Mouse (Mus musculus) kidney, embryonic 14.5 days (tissue): ENCODE data around the gene Dmxl2. TPM values are rescaled to one million over a fixed set of nuclear protein-coding genes. Genes with fewer than 3 reads are reported as not detected.

ENCODE experiments used
- ATAC-seq: fragments of 200-750 bp; cut with Nextera tagmentation; 2 replicates; pipeline ENCODE4 v1.8.0; 2017; ENCODE audit warnings: moderate number of reproducible peaks, mild to moderate bottlenecking, moderate TSS enrichment, moderate library complexity; ENCODE audit not compliant: low FRiP score, low TSS enrichment
- H3K27ac ChIP-seq: fragments of 300-500 bp; sonication (generic); 2 replicates; pipeline ENCODE4 v1.5.1; 2014; ENCODE audit warnings: low read depth, mild to moderate bottlenecking, low read length, moderate library complexity, mixed read lengths
- H3K27me3 ChIP-seq: fragments of 300-500 bp; sonication (generic); 2 replicates; pipeline ENCODE4 v1.6.1; 2014; ENCODE audit warnings: mild to moderate bottlenecking, low read length; ENCODE audit not compliant: control insufficient read depth, insufficient read depth
- H3K36me3 ChIP-seq: fragments of 300-500 bp; sonication (generic); 2 replicates; pipeline ENCODE4 v1.6.1; 2014; ENCODE audit warnings: low read length, mixed read lengths; ENCODE audit not compliant: control insufficient read depth, insufficient read depth
- H3K4me1 ChIP-seq: fragments of 300-500 bp; sonication (generic); 2 replicates; pipeline ENCODE4 v1.6.1; 2014; ENCODE audit warnings: low read length, mixed read lengths; ENCODE audit not compliant: control insufficient read depth, insufficient read depth
- H3K4me2 ChIP-seq: fragments of 300-500 bp; sonication (generic); replicated peaks from 2 replicates; pipeline ENCODE4 v1.6.1; 2014; ENCODE audit warnings: low read depth, mild to moderate bottlenecking, low read length
- H3K4me3 ChIP-seq: fragments of 300-500 bp; sonication (generic); 2 replicates; pipeline ENCODE4 v1.5.1; 2014; ENCODE audit warnings: mild to moderate bottlenecking, low read length
- H3K9ac ChIP-seq: fragments of 300-500 bp; sonication (generic); 2 replicates; pipeline ENCODE4 v1.6.1; 2014; ENCODE audit warnings: low read depth, mild to moderate bottlenecking, low read length, moderate library complexity
- H3K9me3 ChIP-seq: fragments of 300-500 bp; sonication (generic); 2 replicates; pipeline ENCODE4 v1.6.1; 2016; ENCODE audit warnings: low read length; ENCODE audit not compliant: control insufficient read depth
- WGBS: fragments of 180-500 bp; shearing (Covaris S2); extraction: QIAGEN DNeasy Blood & Tissue Kit; methylation state at CpG from one replicate; pipeline ENCODE4 v1.1.7; 2014; 5-methylcytosine and 5-hydroxymethylcytosine counted together
- polyA plus RNA-seq: library from polyadenylated mRNA; unstranded; fragments of >200 nt; fragmentation: Nextera tagmentation; extraction: Ambion mirVana; gene quantifications from 2 replicates; pipeline ENCODE4 v1.2.1, GENCODE M21; 2014

The Dmxl2 gene
- polyA plus RNA-seq, 1 experiment from 2014 or later = 9.1 TPM

DNA sequence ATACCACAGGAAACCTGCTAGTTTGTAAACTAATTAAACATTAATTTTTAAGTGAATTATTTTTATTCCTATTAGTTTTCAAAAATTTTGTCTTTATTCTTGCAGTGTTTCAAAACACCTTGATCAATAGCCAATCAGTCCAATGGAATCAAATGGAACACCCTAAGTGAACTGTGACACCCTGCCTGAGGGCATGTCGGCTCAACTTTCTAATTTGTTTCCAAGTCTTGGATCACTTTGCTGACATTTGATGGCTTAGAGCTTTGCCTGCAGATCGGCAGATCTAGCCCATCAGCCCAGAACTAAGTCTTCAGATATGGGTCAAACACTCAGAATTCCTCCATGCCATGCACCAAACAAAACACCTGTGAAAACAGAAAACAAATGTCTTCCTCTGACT lies 14.6 kb upstream of the Dmxl2 start:
- ATAC-seq = no peak
- H3K9me3 ChIP-seq = no peaks in the 10 kb centered on the region
- no peak overlapping the region for H3K9ac ChIP-seq
- no peak overlapping the region for H3K4me3 ChIP-seq
- H3K36me3 ChIP-seq = no peaks in the 10 kb centered on the region
- no peaks in the 10 kb centered on the region for H3K4me1 ChIP-seq
- no peak overlapping the region for H3K27ac ChIP-seq
- H3K4me2 ChIP-seq = no peak overlapping the region
- 72% methylated on average over 2 of the region's 2 CpGs for WGBS
- no peaks in the 10 kb centered on the region for H3K27me3 ChIP-seq

GRCm38 (mm10) chr9:54502873-54503272 lies 1.4 kb upstream of the Dmxl2 start:
- Histone ChIP-seq H3K4me3 (peak overlapping the region; percentile 53; the same call in 1 of the 2 replicates), H3K9ac (no peak overlapping the region), H3K4me1 (no peaks in the 10 kb centered on the region), H3K9me3 (no peaks in the 10 kb centered on the region), H3K36me3 (no peaks in the 10 kb centered on the region), H3K4me2 (peak overlapping the region; percentile 83), H3K27me3 (peaks cover 11% of the 10 kb centered on the region), H3K27ac (no peak overlapping the region)
- ATAC-seq = no peak
- 6% methylated on average over 12 of the region's 12 CpGs for WGBS

GRCm38 (mm10) chr9:54502111-54502495 lies 677 bp upstream of the Dmxl2 start:
- 3% methylated on average over 13 of the region's 13 CpGs for WGBS
- Histone ChIP-seq H3K9me3 (no peaks in the 10 kb centered on the region), H3K36me3 (no peaks in the 10 kb centered on the region), H3K4me3 (peak overlapping the region; percentile 53), H3K4me2 (peak overlapping the region; percentile 83), H3K4me1 (no peaks in the 10 kb centered on the region), H3K27ac (no peak overlapping the region), H3K9ac (peak overlapping the region; percentile 53), H3K27me3 (peaks cover 11% of the 10 kb centered on the region)
- 0 out of 2 replicates have a peak, but pooled peaks have one; percentile 9 for ATAC-seq

DNA sequence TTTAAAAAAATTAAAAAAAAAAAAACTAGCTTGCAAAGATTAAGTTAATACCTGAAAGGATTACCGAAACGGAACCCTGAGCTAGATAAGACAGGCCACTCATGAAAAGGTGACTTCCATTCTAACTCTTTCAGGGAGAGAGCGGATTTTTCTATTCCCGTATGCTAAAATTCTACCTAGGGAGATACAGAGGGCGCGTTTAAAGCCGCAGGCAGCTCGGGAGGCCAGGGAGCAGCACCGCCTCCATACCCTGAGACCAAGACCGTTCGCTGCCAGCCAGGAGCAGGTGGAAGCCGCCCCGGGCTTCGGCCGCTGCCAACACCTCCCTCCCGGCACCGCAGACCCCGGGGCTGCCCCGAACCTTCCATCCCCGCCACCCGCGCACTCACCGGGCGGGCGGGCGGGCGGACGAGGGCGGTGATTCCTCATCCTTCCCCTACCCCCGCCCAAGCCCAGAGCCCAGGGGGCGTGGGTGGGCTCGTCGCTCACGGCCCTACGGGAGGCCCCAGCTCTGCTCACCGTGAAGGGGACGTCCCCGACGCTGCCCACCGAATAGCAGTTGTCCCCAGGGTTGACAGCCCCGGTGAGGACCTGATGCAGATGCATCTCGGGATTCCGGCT lies 484 bp downstream of the Dmxl2 start:
- peak overlapping the region; percentile 53 for H3K4me3 ChIP-seq
- peak; percentile 76 for ATAC-seq
- no peaks in the 10 kb centered on the region for H3K36me3 ChIP-seq
- peaks cover 11% of the 10 kb centered on the region for H3K27me3 ChIP-seq
- H3K4me1 ChIP-seq = no peaks in the 10 kb centered on the region
- WGBS = under 1% methylated on average over 40 of the region's 43 CpGs
- peak overlapping the region; percentile 83 for H3K4me2 ChIP-seq
- peak overlapping the region; percentile 53 for H3K9ac ChIP-seq
- no peak overlapping the region for H3K27ac ChIP-seq
- no peaks in the 10 kb centered on the region for H3K9me3 ChIP-seq

DNA sequence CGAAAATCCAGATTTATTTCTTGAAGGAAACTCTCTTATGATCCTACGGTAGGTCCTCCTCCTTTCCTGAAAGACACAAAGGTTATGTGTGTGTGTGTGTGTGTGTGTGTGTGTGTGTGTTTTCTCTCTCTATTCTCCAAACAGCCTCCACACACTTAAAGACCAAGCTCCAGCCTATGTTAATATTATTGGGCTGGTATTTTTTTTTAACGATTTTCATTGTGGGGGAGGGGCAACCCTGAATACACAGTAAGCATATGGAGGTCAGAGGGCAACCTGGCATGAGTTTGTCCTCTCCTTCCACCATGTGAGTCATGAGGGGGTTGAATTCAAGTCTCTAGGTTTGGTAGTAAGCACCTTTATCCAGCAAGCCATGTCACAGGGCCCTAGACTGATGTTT lies 1.6 kb downstream of the Dmxl2 start:
- H3K9ac ChIP-seq = no peak overlapping the region
- H3K27me3 ChIP-seq = peaks cover 11% of the 10 kb centered on the region
- no peak overlapping the region for H3K27ac ChIP-seq
- no peak overlapping the region for H3K4me3 ChIP-seq
- no peaks in the 10 kb centered on the region for H3K4me1 ChIP-seq
- 94% methylated on average over 3 of the region's 3 CpGs for WGBS
- no peaks in the 10 kb centered on the region for H3K36me3 ChIP-seq
- no peaks in the 10 kb centered on the region for H3K9me3 ChIP-seq
- no peak overlapping the region for H3K4me2 ChIP-seq
- ATAC-seq = no peak

GRCm38 (mm10) chr9:54499291-54499690 lies 2.1 kb downstream of the Dmxl2 start:
- H3K27ac ChIP-seq = no peak overlapping the region
- 92% methylated on average over 6 of the region's 6 CpGs for WGBS
- H3K36me3 ChIP-seq = no peaks in the 10 kb centered on the region
- no peak overlapping the region for H3K9ac ChIP-seq
- H3K27me3 ChIP-seq = peaks cover 11% of the 10 kb centered on the region
- H3K4me2 ChIP-seq = no peak overlapping the region
- H3K9me3 ChIP-seq = no peaks in the 10 kb centered on the region
- no peak for ATAC-seq
- no peaks in the 10 kb centered on the region for H3K4me1 ChIP-seq
- no peak overlapping the region for H3K4me3 ChIP-seq

DNA sequence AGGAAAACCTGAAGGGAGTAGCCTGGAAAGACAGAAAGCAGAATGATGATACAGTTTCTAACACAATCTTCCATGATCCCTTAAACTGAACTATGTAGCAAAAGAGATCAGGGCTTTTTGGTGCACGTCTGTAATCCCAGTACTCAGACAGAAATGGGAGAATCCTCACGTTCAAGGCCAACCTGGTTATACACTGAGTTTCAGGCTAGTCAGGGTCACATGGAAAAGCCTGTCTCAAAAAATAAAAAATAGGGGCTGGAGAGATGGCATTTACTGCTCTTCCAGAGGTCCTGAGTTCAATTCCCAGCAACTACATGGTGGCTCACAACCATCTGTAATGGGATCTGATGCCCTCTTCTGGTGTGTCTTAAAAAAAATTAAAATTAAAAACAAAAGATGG lies 11.0 kb downstream of the Dmxl2 start:
- H3K4me1 ChIP-seq = no peaks in the 10 kb centered on the region
- H3K36me3 ChIP-seq = no peaks in the 10 kb centered on the region
- H3K9ac ChIP-seq = no peak overlapping the region
- 88% methylated on average over 2 of the region's 2 CpGs for WGBS
- no peak overlapping the region for H3K4me2 ChIP-seq
- no peaks in the 10 kb centered on the region for H3K9me3 ChIP-seq
- no peak for ATAC-seq
- H3K27ac ChIP-seq = no peak overlapping the region
- no peak overlapping the region for H3K4me3 ChIP-seq
- H3K27me3 ChIP-seq = no peaks in the 10 kb centered on the region

- no peaks in the 10 kb centered on the region for H3K9me3 ChIP-seq
- H3K9ac ChIP-seq = no peak overlapping the region
- H3K27ac ChIP-seq = no peak overlapping the region
Observed at GRCm38 (mm10) chr9:54489599-54489998, 11.8 kb downstream of the Dmxl2 start.

DNA sequence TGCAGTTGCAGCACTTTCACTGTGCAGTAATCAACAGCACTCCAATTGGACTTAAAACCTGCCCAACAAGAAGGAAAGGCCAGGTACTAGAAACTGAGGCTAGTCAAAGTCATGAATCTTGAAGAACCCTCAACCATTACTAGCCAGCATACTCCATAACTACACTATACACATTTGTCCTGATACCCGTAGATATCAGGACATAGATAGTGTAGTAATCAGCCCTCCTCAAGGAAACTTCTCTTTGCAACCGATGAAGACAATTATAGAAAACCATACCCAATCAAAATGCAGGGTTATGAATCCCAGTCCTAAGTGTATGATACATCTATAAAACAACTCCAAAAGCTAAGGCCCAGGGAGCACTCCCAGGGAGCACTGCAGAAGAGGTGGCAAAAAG lies 16.5 kb downstream of the Dmxl2 start:
- H3K27ac ChIP-seq = no peak overlapping the region
- H3K4me3 ChIP-seq = no peak overlapping the region
- no peak overlapping the region for H3K9ac ChIP-seq
- no peaks in the 10 kb centered on the region for H3K4me1 ChIP-seq
- no peaks in the 10 kb centered on the region for H3K36me3 ChIP-seq
- no peaks in the 10 kb centered on the region for H3K9me3 ChIP-seq
- ATAC-seq = no peak
- no peak overlapping the region for H3K4me2 ChIP-seq
- H3K27me3 ChIP-seq = no peaks in the 10 kb centered on the region
- 93% methylated on average over 2 of the region's 2 CpGs for WGBS

More at GRCm38 (mm10) chr9:54489599-54489998, 11.8 kb downstream of the Dmxl2 start:
- no peak overlapping the region for H3K4me2 ChIP-seq
- H3K4me3 ChIP-seq = no peak overlapping the region
- no peaks in the 10 kb centered on the region for H3K36me3 ChIP-seq
- no peak for ATAC-seq
- WGBS = 73% methylated on average over 2 of the region's 2 CpGs
- H3K4me1 ChIP-seq = no peaks in the 10 kb centered on the region
- no peaks in the 10 kb centered on the region for H3K27me3 ChIP-seq
